Mouse (Mus musculus) spleen, adult 12 weeks (tissue): Measurements from ENCODE around the gene Dennd2c.

Experiments used
- DNase-seq: peaks from one replicate; pipeline ENCODE4 v3.0.0; 2022; ENCODE audit warnings: low spot score

The Dennd2c gene

DNA sequence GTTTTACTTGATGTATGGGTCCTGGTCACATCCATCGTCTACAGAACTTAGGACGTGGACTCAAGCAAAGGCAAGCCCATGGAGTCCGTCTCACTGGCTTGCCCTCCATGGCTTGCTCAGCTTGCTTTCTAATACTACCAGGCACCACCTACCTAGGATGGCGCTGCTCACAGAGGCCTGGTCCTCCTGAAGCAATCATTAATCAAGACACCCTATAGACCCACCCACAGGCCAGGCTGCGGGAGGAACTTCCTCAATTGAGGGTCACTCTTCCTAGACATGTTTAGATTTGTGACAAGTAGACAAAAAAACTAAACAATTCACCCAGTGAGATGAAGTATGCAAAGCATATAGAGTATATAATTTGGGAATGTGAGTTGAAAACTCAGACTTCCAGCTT, 9.8 kb downstream of the Dennd2c start:
- DNase-seq, result no peak

DNA sequence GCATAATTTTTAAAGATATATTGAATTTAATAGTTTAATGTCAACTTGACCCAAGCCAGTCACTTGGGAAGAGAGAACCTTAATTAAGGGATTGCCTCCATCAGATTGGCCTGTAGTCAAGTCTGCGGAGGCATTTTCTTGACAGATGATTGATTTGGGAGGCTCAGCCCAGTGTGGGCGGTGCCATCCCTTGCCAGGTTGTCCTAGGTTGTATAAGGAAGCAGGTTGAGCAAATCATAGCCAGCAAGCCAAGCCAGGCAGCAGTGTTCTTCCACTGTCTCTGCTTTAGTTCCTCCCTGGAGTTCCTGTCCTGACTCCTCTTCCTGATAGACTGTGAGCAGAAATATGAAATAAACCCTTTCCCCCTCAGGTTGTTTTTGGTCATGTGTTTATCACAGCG, 21.2 kb downstream of the Dennd2c start:
- no peak for DNase-seq

DNA sequence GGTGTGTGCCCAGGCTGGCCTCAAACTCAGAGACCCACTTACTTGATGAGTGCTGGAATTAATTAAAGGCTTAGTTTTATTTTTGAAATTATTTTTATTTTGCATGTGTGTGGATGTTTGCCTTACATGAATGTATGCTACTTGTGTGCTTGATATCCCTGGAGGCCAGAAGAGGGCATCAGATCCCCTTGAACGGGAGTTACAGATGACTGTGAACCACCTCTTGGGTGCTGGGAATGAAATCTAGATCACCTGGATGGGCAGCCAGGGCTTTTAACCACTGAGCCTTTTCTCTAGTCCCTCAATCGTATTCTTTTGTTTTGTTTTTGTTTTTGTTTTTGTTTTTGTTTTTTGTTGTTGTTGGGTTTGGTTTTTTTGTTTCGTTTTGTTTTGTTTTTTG, 23.7 kb downstream of the Dennd2c start:
- no peak for DNase-seq

DNA sequence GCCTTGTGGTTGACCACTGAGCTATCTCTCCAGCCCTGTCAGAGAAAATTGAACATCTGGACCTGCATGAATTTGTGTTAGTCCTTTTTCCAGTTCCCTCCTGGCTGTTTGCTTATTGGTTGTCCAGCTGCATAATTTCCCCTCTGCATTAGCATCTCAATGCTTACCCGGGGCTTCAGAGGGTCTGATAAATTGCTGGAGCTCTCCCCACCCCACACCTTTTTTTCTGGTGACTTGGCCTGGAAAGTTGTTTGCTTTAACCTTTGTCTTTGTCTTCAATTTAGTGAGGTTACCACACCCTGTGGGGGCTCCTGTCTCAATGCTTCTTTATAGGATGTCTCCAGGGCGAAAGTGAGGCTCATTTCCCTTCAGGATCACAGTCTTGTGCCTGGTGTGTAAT, 24.8 kb downstream of the Dennd2c start:
- no peak for DNase-seq

DNA sequence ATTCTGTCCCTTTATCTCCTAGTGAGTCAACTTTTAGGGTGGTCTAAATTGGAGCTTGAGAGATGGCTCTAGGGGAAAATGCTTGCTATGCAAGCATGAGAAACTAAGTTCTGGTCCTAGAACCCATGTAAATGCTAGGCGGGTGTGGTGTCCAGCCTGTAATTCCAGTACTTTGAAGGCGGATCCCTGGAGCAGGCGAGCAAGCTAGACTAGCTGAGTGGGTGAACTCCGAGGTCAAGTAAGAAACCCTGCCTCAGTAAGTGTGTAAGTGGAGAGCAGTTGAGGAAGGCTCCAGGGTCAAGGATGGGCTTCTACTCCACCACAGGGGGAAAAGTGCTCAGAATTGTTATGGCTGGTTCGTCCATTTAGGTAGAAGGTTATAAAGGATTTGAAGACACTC, 25.3 kb downstream of the Dennd2c start:
- DNase-seq, result no peak

DNA sequence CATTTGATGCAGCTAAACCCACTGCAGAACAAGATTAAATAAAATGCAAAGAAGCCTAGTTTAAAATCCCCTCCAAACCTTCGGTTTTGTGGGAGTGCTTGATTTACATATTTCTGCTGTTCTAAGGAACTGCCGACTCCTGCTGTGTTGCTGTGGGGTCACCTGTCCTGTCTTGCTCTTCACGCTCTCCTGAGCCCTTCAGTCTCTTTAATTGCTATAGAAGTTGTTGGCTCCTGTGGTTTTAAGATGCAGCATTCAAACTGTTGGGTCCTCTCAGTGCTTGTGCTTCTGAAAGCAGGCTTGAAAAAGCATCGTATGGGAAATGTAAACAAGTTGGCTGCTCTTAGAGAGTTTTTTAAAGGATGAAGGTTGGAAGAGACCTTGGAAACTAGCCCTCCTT, 25.8 kb downstream of the Dennd2c start:
- DNase-seq, result no peak

DNA sequence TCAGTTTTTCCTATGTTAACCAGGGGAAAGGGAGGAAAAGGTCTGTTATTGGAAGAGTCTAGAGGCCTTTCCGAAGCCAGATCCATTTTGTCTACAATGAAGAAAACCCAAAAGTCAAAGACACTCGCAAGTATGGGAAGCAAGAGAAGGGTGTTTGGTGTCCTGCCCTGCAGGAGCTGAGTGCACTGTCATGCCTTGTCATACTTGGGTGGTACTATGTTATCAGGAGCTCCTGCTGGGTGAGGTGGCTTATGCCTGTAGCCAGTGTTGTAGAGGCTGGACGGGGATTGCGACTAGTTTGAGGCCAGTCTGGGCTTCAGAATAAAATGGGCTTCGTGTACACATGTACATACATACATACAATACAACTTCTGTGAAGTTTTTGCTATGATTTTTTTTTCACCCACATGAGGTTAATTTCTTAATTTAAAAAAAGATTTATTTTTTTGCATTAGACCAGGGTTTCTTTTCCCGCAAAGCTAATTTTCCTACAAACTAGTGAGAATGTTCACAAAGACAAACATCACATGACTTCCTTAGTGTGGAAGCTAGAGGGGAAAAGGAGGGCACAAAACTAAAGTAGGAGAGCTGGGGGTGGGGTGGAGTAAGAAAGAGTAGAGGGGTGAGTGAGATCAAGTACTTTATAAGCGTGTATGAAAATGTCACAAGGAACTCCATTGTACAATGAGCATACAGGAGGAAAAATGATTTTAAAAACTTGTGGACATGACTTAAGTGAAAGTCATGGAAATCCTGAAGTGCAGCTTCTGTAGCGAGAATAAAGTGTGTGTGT, 27.2 kb downstream of the Dennd2c start:
- peak; percentile 69 for DNase-seq

DNA sequence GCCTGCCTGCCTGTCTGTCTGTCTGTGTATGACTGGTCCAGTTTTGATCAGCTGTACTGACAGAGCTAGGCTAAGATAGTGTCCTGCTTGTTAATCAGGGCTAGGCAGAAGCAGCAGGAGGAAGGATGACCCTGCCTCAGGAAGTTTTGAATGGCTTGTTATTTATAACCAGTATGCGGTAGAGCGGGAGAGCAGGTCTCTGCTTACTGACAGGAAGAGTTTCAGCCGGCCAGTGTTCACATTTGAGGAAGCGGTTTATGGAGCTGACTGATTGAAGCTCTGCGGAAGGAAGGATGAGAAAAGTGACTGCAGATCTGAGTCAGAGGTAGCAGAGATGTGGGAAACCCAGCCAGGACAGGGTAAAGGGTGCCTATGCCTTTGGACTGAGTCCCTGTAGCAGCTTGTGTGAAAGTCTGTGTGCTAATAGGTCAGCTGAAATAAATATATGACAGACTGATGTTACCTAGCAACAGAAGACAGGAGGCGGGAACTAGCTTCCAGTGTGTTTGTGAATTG, 27.9 kb downstream of the Dennd2c start:
- peak; percentile 49 for DNase-seq

DNA sequence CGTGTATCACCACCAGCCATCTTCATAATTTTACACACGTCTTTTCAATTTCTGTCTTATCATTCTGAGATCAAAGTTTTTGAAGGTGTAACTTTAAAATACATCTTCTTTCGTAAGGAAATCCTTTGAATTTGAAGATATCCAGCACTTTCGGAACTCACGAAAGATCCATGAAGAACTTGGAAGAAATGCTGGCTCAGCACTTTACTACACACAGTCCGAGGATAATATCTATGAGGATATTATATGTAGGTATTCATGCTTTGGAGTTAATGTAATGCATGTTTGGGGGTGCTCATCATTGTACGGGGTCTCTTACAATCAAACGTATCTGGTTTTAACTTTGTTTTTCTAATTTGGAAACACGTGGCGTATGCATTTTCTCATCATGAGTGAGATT, 30.7 kb downstream of the Dennd2c start:
- DNase-seq, result no peak

DNA sequence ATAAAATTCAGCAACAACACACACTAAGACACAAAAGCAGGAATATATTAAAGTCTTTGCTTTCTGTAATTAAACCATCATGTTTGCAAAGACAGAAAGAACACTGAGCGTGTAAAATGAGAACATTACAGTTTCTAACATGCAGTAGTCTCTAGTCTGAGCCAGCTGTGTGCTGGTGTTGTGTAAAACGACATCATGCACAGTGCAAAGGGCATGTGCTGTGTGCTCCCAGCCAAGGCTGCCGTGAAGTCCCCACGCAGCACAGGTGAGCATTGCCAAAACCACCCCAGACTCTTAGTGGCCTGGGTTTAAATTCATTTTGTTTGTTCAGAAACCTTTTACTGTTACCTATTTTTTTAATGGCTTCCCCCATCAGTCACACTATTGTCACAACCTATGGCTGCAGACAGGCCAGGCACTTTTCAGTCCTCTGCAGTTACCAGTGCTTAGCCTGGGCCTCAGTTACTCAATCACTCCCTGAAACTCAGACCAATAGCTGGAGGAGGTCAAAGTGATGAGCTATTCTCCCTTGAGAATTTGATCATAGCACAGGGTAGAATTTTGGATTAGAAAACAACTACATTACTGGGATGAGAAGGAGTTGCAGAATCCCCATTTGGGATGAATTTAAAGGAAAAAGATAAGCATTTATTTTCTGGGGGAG, 34.1 kb downstream of the Dennd2c start:
- no peak for DNase-seq

DNA sequence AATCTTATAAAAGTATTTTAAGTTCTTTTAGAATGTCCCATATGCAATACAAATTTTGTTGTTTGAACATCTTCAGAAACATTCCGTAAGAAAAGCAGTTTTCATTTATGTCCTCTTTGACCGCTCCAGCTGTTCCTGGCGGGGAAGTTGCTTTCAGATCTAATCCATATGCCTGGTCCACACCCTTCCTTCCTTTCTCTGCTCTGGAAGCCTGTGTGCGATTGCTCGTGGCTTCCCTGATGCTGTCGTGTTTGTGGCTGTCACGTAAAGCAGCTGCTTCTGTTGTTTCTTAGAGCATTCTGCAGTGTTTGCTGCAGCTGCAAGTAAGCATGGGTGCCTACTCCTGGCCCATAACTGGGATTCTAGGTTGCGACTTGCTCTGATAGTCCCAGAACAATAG, 36.6 kb downstream of the Dennd2c start:
- DNase-seq, result no peak

DNA sequence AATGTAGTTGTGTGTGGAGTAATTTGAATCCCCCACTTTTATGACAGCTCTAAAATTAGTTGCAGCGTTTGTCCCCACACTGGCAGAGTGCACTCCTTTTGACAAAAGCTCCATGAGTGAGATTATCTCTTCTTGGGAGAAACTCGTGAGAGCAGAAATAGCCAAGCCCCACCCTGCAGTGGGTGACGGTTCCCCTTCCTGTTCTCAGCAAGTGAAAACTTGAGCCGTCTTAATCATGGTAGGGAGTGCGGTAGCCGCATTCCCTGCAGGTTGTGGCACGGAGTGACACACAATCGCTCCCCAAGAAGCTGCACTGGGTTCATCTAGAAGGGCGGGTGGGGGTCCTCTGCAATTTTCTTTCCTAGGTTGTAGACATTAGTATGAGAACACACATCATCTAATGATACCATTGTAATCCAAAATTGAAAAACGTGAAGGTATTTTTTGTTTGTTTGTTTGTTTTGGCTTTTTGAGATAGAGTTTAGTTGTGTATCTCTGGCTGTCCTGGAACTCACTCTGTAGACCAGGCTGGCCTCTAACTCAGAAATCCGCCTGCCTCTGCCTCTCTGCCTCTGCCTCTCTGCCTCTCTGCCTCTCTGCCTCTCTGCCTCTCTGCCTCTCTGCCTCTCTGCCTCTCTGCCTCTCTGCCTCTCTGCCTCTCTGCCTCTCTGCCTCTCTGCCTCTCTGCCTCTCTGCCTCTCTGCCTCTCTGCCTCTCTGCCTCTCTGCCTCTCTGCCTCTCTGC, 37.9 kb downstream of the Dennd2c start:
- peak; percentile 9 for DNase-seq

DNA sequence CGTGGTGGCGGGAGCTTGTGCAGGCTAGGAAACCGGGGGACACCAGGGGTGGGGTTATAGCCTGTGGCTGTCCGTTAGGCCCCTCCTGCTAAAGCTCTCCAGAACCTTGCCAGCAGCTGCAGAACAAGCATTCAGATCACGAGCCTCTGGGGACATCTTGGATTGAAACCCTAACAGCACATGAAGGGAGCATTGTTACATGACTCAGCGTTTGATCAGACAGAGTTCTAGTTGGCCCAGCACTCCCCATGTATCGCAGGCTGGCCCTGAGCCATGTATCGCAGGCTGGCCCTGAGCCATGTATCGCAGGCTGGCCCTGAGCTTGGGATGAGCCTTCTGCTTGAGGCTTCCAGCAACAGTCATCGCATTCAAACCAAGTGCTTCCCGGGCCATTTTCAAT, 38.9 kb downstream of the Dennd2c start:
- peak; percentile 66 for DNase-seq

DNA sequence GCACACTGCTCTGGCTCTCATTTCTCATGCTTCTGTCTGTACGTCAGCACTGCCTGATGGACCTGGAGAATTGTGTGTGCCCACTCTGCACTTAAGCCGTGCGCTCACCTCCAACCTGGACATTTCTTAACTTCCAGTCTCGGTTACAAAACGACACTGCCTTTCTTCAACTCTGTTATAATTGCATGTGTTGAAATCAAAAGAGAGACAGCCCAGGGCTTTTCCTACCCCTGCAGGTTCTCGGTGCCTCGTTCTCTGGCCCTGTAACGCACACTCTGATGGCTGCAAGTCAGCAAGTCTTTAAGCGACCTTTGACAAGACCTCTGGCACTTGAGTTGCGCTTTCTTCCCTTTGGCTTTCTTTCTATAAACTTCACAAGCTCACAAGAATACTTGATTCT, 40.0 kb downstream of the Dennd2c start:
- no peak for DNase-seq

DNA sequence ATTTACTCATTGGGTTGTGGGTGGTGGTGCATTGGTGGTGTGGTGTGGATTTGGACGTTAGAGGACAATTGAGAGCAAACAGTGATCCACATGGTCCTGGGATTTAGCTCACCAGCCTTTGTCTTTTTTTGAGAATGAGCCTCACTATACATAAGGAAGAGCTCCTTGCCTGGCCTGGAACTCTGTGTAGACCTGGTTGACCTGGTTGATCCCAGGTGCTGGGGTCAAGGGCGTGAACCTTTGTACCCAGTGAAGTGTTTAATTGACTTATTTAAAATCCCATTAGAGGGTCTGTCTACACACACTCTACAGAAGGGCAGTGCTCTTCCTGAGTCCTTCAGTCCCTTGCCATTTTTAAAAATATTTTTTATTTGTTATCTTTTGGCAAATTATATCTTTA, 42.9 kb downstream of the Dennd2c start:
- no peak for DNase-seq

DNA sequence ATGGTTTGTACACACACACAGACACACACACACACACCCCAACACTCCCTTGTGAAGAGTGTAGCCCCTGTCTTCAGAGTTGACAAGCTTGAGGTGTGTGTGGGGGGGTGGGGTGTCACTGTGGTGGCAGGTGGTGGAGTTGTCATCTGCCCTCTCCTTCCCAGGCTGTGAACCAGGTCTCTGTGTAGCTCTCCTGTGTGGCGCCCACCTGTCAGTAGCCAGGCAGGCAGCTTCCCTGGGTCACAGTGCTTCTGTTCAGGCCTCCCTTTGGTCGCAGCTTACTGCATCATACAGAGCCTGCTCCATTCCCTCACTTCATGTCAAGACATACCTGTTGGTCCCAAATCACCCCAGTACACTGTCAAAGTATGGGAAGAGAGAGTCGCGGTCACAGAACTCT, 43.4 kb downstream of the Dennd2c start:
- DNase-seq, result no peak

DNA sequence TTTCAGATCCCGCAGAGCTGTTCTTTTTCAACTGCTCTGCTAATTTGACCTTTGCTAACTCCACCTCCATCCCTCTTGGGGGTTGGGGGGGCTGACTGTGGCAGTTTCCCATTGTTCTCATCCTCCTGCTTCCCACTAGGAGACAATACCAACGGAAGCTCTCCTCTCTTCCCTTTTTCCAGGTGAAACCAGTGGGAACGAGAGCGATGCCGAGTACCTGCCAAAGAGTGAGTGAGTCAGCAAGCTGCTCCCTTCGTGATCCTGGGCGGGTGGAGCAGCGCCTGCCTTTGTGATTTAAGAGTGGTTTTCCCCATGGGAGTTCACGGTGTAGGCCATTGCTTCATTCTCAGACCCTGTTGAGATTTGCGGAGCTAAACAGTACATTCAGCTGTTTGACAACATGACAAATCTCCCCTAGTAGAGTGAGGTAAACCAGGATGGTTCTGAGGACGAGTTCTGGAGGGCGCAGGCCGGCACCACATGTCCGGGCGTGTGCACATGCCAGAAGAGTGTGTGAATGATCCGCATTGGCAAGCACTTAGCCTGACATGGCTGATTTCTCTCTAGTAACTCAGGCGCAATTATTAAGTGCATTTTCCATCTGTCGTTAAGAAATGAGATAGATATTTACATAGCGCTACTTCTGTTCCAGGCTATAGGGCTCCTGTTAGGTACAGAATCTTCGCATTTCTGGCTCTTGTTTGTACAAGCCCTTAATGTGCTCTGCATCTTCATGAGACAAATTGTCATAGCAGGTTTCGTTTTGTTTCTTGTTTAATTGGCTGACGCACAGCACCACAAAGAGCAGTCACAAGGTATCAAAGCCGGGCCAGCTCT, 44.1 kb downstream of the Dennd2c start:
- no peak for DNase-seq

DNA sequence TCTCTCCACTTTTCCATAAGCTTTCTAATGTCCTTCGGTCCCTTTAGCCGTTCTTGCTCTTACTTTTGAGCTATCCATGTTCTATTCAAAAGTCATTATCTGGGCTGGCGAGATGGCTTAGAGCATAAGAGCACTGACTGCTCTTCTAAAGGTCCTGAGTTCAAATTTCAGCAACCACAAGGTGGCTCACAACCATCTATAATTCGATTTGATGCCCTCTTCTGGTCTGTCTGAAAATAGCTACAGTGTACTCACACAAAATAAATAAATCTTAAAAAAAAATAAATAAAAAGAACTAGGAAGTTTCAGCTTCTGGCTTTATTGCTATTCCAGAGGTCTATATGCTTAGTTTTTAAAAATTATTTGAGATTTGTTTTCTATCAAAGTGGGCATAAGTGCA, 45.4 kb downstream of the Dennd2c start:
- no peak for DNase-seq

DNA sequence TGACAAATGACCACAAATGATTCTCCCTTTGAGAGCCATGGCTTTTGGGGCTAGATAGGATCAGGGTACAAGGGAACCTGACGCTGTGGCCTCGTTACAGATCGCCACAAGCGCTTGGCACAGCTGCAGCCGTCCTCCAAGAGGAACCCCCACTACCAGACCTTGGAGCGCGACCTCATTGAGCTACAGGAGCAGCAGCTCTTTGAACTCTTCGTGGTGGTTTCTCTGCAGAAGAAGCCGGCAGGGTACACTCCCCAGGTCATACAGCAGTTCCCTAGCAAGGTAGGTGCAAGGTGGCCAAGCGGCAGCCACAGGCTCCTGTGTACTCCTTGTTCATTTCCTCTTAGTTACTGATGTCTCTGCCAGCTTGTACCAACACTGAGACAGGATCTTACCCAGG, 46.5 kb downstream of the Dennd2c start:
- DNase-seq, result no peak

DNA sequence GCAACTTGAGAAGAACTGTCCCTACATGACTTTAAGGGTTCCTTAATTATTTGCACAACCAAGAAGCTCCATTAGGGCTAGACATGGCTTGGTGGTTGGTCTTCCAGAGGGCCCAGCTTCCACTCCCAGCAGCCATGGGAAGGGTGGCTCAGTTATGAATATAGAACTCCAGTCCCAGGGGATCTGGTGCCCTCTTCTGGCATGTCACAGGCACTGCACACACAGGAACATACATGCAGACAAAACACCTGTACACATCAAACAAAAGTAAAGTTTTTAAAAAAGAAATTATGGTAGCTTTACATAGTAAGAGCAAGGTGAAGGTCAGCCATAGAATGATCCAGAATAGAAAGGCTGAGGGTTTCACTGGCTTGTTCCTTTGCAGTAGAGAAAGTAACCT, 51.4 kb downstream of the Dennd2c start:
- DNase-seq, result no peak

DNA sequence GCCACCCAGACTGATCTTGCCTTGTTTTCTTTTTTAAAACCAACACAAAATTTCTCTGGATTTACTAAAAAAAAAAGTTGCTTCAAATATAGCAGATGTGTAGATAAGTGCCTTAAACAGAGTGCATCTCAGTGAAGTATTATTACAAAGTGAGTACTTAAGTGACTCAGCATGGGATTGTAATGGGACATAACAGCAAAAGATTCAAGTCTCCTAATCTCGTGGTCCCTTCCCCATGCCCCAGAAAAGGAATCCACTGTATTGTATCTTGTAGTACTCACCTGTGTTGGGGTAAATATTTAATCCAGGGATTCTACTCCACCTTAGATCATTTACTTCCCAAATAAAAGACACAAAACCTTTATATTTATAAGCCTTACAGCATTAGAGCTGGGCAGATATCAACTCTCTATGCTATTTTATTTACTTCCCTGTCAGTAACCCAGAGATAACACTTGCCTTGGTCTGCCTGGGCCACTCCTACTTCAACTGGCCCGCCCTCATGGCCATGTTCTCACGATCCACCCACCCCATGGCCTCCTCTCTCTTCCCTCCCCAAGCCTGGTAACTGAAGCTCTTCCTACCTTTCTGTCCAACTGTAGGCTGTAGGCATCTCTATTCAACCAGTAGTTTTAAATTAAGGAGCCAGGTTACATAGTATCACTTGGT, 57.0 kb downstream of the Dennd2c start:
- DNase-seq, result no peak

DNA sequence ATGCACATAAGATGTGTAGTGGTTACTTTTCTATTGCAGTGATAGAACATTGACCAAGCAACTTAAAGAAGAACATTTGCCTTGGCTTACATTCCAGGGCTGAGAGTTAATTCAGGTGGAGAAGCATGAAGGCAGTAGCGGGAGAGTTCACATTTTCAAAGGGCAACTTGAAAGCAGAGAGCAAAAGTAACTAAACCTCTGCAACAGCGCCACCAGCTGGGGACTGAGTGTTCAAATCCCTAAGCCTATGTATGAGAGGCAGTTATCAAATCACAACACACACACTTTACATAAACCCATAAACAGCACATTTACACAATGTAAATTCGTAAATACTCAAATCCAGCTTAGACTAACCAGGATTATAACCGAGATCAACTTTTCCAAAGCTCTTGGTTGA, 67.4 kb downstream of the Dennd2c start:
- DNase-seq, result peak; percentile 66
